Mouse (Mus musculus): ENCODE results near the gene Cabp2. TPM values are rescaled to one million over a fixed set of nuclear protein-coding genes. Genes with fewer than 3 reads are reported as not detected.
A peak's percentile ranks its signal among the peaks of the same experiment; 100 is the strongest.

The Cabp2 gene
- total RNA-seq, 4 experiments from 2014 or later = not detected

- DNase-seq (ENCODE audit: low spot score) = no peak
Measured at GRCm38 (mm10) chr19:4080511-4081009, 818 bp upstream of the Cabp2 start.

DNA sequence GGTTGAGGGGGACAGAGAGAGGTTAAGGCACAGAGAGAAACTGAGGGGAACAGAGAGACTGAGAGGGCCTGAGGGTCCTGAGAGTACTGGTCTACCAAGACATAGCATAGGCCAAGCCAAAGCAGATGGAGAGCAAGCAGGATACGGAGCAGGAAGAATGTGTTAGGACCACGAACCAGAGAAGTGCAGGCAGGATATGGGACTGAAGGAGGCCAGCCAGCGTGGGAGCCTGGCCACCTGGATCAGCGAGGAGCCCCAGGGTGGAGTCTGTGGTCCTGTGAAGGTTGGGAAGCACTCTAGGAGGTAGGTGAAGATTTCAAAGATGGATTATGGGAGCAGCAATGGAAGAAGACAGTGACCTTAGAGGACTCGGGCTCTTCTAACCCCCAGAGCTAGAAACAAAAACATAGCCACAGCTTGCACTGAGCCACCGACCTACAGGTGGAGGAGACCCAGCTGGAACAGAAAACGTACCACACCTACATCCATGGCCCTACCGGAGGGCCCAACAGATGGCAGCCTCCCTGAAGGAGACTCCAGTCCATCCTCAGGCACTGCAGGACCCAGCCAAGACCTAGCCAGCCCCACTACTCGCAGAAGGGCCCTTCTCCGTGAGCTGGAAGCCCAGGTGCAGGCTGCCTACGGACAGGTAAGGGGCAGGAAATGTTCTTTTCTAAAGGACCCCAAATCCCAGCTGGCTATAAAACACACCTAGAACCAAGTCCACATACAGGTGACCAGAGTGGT, 1.0 kb downstream of the Cabp2 start:
- DNase-seq (ENCODE audit: low spot score) = no peak

DNA sequence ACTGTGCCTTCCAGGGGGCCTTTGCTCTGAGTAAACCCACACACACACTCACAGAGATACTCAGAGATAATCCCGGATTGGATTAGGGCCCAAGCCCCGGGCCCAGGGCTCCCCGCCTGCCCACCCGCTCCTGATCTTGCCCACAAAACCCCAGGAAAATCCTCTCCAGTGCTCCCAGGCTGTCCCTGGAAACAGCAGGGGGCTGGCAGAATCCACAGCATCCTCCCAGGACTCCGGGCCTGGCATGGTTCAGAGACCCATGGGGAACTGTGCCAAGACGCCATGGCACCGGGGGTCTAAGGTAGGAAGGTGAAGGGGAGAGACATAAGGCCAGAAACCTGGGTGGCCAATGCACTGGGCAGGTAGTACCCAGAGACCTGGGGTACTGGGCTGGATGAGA, 1.9 kb downstream of the Cabp2 start:
- DNase-seq (ENCODE audit: low spot score) = no peak

DNA sequence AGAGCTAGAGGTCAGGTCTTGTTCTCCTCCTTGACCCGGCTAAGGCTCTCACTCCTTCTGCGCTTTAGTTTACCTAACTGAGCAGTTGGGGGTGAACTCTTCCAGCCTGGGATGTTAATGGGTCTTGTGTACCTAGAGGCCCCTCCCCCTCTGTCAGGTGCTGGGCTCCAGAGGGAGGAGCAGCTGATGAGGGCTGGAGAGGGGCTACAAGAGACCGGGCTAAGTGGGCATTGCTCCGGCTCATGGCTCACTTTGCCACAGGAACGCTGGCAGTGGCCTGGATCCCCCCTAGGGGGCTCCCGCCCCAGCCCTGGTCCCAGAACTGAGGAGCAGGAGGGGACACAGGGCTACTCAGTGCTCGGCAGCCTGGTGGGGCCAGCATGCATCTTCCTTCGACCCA, 2.4 kb downstream of the Cabp2 start:
- no peak for DNase-seq (ENCODE audit: low spot score)

DNA sequence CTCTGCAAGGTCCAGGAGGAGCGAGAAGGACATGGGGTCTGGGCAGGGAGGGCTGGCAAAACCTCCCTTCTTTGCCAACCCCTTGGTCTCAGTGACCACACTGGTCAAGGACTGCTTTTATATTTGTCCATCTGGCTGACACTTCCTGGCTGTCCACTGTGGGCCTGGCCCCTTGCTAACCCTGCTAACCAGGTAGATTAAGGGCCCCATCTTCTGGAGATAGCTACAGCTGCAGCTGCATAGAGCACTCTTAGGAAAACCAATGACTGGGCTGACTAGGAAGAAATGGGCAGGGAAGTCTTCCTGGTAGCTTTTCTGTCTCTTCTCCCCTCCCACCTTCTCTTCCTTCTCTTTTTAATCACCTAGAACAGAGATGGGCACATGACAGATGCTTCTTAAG, 3.6 kb downstream of the Cabp2 start:
- DNase-seq (ENCODE audit: low spot score) = no peak

DNA sequence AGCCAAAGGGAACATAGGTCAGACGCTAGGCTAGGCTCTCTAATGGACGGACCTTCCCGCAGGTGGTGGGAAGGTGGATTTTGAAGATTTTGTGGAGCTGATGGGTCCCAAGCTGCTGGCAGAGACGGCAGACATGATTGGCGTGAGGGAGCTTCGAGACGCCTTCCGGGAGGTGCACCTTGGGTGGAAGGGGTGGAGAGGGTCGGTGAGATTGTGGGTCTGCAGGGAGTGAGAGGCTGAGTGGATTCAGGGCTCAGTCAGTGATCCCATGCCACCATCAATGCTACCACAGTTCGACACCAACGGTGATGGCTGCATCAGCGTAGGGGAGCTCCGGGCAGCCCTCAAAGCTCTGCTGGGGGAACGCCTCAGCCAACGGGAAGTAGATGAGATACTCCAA, 4.8 kb downstream of the Cabp2 start:
- no peak for DNase-seq (ENCODE audit: low spot score)

DNA sequence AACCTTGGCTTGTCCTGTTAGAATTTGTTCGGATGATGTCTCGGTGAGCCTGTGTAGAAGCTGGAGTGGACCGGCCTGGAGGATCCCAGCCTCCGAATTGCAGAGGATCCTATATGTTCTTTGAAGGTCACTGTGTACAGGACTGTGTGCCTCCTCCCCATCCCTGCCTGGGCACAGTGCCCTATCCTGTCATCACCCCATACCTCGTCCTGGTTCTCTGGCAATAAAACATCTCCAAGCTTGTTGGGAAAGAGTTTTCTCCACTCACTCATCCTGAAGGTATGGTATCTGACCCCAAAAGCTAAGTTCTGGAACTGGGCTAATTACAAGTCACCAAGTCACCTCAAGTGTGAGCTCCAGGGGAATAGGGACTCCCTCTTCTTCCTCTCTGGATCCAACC, 5.7 kb downstream of the Cabp2 start:
- no peak for DNase-seq (ENCODE audit: low spot score)

DNA sequence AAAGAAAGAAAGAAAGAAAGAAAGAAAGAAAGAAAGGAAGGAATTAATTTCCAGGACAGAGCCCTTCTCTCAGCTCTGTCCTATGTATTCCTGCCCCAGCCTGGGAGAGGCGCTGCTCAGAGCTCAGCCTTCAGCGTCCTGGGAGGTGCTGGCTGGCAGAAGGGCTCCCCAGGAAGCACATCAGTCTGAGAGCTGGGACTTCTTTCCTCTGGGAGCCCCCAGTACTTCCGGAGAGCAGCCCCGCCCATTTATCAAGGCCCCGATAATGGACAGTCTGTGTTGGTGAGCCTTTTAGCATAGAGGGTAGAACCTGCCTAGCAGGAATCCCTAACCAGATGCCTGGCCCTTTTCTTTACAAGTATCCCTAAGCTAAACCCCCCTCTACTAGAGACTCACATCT, 6.8 kb downstream of the Cabp2 start:
- no peak for DNase-seq (ENCODE audit: low spot score)

DNA sequence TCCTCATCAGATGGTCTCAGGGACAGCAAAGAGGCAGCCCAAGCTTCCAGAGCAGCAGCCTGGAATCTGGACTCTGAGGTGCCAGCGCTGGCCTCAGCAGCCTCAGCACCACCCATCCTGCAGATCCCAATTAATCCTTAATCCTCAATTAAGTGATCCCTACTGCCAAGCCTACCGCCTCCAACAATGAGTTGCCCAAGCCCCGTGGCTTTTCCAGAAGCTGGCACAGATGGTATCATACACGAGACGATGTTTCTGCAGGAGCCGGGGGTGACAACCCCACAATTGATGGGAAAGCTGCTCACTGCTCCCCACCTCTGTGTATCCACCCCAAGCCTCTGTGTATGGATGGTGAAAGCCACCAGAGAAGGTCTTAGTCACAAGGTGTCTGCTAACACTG, 7.8 kb downstream of the Cabp2 start:
- DNase-seq (ENCODE audit: low spot score) = no peak

- DNase-seq (ENCODE audit: low spot score) = no peak
Measured at GRCm38 (mm10) chr19:4090446-4090845, 9.1 kb downstream of the Cabp2 start.

DNA sequence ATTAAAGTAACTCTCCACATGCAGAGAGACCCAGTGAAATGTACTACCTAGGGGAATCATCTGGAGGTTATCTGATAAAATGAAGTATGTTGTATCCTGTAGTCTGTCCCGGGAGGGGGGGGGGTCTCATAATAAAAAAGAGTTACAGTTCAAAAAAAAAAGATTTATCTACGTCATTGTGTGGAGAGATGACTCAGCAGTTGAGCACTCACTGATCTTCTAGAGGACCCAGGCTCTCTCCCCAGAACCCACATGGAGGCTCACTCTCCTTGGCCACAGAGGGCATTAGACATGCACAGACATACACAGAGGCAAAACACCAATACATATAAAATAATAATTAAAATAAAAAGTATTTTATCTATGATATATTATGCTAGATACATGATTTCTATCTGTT, 10.0 kb downstream of the Cabp2 start:
- no peak for DNase-seq (ENCODE audit: low spot score)

DNA sequence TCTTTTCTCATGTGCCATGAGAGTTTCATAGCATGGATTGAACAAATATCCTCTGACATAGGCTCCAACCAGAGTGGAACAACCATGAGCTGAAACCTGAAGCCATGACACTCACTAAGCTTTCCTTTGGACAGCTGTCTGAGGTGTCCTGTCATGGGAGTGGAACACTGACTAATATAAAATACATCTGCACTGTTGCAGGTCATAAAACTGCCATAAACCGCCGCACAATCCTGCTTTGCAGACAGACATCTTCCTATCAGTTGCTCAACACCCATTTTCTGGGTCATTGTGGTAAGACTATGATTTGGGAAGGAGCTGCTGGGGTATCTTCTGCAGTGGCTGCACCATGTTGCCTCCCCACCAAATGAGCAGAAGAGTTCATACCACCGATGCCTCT, 11.4 kb downstream of the Cabp2 start:
- DNase-seq (ENCODE audit: low spot score) = no peak

- no peak for DNase-seq (ENCODE audit: low spot score)
Measured at GRCm38 (mm10) chr19:4093772-4094171, 12.4 kb downstream of the Cabp2 start.

GRCm38 (mm10) chr19:4094348-4094747, 13.0 kb downstream of the Cabp2 start:
- no peak for DNase-seq (ENCODE audit: low spot score)

GRCm38 (mm10) chr19:4094774-4095303, 13.5 kb downstream of the Cabp2 start:
- no peak for DNase-seq (ENCODE audit: low spot score)

GRCm38 (mm10) chr19:4095802-4096201, 14.4 kb downstream of the Cabp2 start:
- no peak for DNase-seq (ENCODE audit: low spot score)

- peak; percentile 99 for DNase-seq (ENCODE audit: low spot score)
Measured at GRCm38 (mm10) chr19:4096642-4097440, 15.5 kb downstream of the Cabp2 start, which contains the start of gene Cdk2ap2. TSS of gene Cdk2ap2 (plus strand) at chr19:4097182.

DNA sequence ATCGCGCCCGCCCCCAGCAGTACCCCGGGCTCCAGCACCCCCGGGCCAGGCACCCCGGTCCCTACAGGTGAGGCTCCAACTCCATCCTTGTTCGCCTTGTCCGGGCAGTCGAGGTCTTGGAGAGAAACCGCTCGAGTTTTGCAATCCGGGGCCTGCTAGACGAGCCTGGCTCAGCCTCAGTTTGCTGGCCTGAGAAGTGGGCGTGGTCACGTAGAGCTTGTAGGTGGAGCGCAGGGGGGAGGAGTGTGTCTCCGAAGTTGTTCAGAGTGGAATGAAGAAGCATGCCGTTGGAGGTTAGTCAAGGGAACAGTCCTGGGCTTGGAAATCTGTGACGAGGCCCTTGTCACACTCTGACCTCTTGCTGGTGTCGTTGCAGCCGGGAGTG, 16.1 kb downstream of the Cabp2 start:
- peak; percentile 83 for DNase-seq (ENCODE audit: low spot score)

DNA sequence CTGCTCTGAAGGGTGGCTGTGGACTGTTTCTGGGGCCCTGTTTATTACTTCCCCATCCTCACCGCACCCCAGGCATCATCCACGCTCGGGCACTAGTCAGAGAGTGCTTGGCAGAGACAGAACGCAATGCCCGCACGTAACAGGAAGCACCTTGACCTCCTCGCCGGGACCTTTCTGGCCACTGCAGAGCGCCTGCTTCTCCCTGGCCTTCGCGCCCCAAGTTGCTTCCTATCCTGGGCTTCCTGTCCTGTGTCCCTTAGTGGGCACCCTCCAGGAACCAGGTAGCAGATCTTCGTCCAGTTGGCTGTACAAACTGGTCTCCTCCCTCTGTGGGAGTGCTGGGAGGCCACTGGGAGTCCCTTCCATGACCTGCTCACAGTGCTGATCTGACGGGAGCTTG, 17.0 kb downstream of the Cabp2 start:
- DNase-seq (ENCODE audit: low spot score) = no peak

DNA sequence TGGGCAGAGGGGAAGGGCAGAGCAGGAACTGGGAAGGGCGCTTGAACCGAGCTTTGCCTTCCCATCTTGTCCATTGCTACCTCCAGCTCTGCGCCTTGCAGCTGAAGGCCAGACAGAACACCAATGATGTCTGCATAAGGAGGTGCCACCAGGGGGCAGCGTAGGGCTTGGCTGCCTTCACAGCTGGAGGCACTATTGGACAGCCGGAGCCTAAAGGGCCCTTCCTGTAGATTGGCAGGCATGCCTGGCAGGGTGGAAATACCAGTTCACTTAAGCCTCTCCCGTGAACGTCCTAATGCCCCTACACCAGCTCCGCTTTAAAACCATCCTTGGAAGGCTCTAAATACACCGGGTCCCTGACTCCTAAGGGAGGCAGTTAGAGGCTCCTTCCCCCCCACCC, 17.7 kb downstream of the Cabp2 start:
- DNase-seq (ENCODE audit: low spot score) = peak; percentile 91

GRCm38 (mm10) chr19:4099837-4100717, 18.7 kb downstream of the Cabp2 start, which contains the start of gene Pitpnm1:
TSS of gene Pitpnm1 (plus strand) at chr19:4099998.
- DNase-seq (ENCODE audit: low spot score) = peak; percentile 77

All from heart, adult 8-10 months (tissue).